Mouse (Mus musculus): ENCODE data around the gene Rad54l2.
A peak's percentile ranks its signal among the peaks of the same experiment; 100 is the strongest.

Rad54l2 gene

GRCm38 (mm10) chr9:106673860-106674259 lies 115.1 kb downstream of the Rad54l2 start:
- no peak for DNase-seq

GRCm38 (mm10) chr9:106664856-106665255 lies 124.1 kb downstream of the Rad54l2 start:
- no peak for DNase-seq

- DNase-seq: no peak
These were observed 124.6 kb downstream of the Rad54l2 start for GRCm38 (mm10) chr9:106664433-106664832.

GRCm38 (mm10) chr9:106663200-106663599 lies 125.8 kb downstream of the Rad54l2 start:
- DNase-seq: no peak

GRCm38 (mm10) chr9:106659935-106660334 lies 129.1 kb downstream of the Rad54l2 start:
- DNase-seq: no peak

- DNase-seq: no peak
These were observed 129.6 kb downstream of the Rad54l2 start for GRCm38 (mm10) chr9:106659441-106659840.

GRCm38 (mm10) chr9:106657592-106657991 lies 131.4 kb downstream of the Rad54l2 start:
- no peak for DNase-seq

GRCm38 (mm10) chr9:106656820-106657219 lies 132.2 kb downstream of the Rad54l2 start:
- no peak for DNase-seq

GRCm38 (mm10) chr9:106655884-106656720 lies 132.9 kb downstream of the Rad54l2 start, which contains the start of gene Grm2:
Gene Grm2, minus strand, starts transcription at chr9:106656082.
- no peak for DNase-seq

GRCm38 (mm10) chr9:106652720-106653119 lies 136.3 kb downstream of the Rad54l2 start:
- DNase-seq: no peak

- no peak for DNase-seq
These were observed 141.8 kb downstream of the Rad54l2 start for GRCm38 (mm10) chr9:106647226-106647625.

- no peak for DNase-seq
These were observed 143.2 kb downstream of the Rad54l2 start for GRCm38 (mm10) chr9:106645684-106646271.

- DNase-seq: no peak
These were observed 145.2 kb downstream of the Rad54l2 start for GRCm38 (mm10) chr9:106643787-106644186.

GRCm38 (mm10) chr9:106643128-106643527 lies 145.9 kb downstream of the Rad54l2 start:
- DNase-seq: peak; percentile 48

GRCm38 (mm10) chr9:106641346-106641745 lies 147.6 kb downstream of the Rad54l2 start:
- no peak for DNase-seq

GRCm38 (mm10) chr9:106638154-106638553 lies 150.8 kb downstream of the Rad54l2 start:
- DNase-seq: no peak

Data from cerebellum, adult 11 months (tissue).